Mouse (Mus musculus) lung, postnatal 10 days (tissue): ENCODE data around the gene Ap2m1.

Experiments
- DNase-seq: peaks from one replicate; pipeline ENCODE4 v3.0.0; 2021

The Ap2m1 gene

GRCm38 (mm10) chr16:20530941-20531340, 4.3 kb upstream of the Ap2m1 start:
- DNase-seq = no peak

- DNase-seq = no peak
These were observed 522 bp upstream of the Ap2m1 start for GRCm38 (mm10) chr16:20534617-20535295.

GRCm38 (mm10) chr16:20536081-20536665, 895 bp downstream of the Ap2m1 start:
- no peak for DNase-seq

GRCm38 (mm10) chr16:20537071-20537471, 1.8 kb downstream of the Ap2m1 start:
- DNase-seq = peak; percentile 14

GRCm38 (mm10) chr16:20537601-20538320, 2.5 kb downstream of the Ap2m1 start:
- no peak for DNase-seq

GRCm38 (mm10) chr16:20539649-20540048, 4.4 kb downstream of the Ap2m1 start:
- DNase-seq = no peak

GRCm38 (mm10) chr16:20540438-20540837, 5.2 kb downstream of the Ap2m1 start:
- no peak for DNase-seq

- DNase-seq = no peak
These were observed 10.4 kb downstream of the Ap2m1 start for GRCm38 (mm10) chr16:20545696-20546095.

- DNase-seq = no peak
These were observed 12.1 kb downstream of the Ap2m1 start for GRCm38 (mm10) chr16:20547423-20547822.

GRCm38 (mm10) chr16:20548096-20548948, 13.0 kb downstream of the Ap2m1 start, which contains the start of gene Abcf3:
Gene Abcf3, plus strand, starts transcription at chr16:20548577.
- DNase-seq = peak; percentile 99

- no peak for DNase-seq
These were observed 13.9 kb downstream of the Ap2m1 start for GRCm38 (mm10) chr16:20549161-20549560.

GRCm38 (mm10) chr16:20551691-20552090, 16.4 kb downstream of the Ap2m1 start:
- DNase-seq = no peak

GRCm38 (mm10) chr16:20552594-20552993, 17.3 kb downstream of the Ap2m1 start:
- DNase-seq = no peak

- no peak for DNase-seq
These were observed 19.7 kb downstream of the Ap2m1 start for GRCm38 (mm10) chr16:20555000-20555399.

- no peak for DNase-seq
These were observed 22.1 kb downstream of the Ap2m1 start for GRCm38 (mm10) chr16:20557381-20557780.

- no peak for DNase-seq
These were observed 29.8 kb downstream of the Ap2m1 start for GRCm38 (mm10) chr16:20565075-20565474.

GRCm38 (mm10) chr16:20589366-20589938, 54.2 kb downstream of the Ap2m1 start, which contains the start of gene Vwa5b2:
Gene Vwa5b2, plus strand, starts transcription at chr16:20589471.
- DNase-seq = no peak

- no peak for DNase-seq
These were observed 54.8 kb downstream of the Ap2m1 start for GRCm38 (mm10) chr16:20589939-20590679.

- no peak for DNase-seq
These were observed 55.4 kb downstream of the Ap2m1 start for GRCm38 (mm10) chr16:20590680-20591038.

- no peak for DNase-seq
These were observed 55.9 kb downstream of the Ap2m1 start for GRCm38 (mm10) chr16:20591076-20591705.
